Mouse (Mus musculus): ENCODE data around the gene Ranbp10. TPM values are rescaled to one million over a fixed set of nuclear protein-coding genes. Genes with fewer than 3 reads are reported as not detected.

The Ranbp10 gene
- total and polyA plus RNA-seq, 2 experiments from 2014 or later: 4.5 to 13.6 TPM

- Histone ChIP-seq H3K27me3 (ENCODE audit: insufficient read depth, low read length) (no peaks in the 10 kb centered on the region), H3K9me3 (ENCODE audit: low read length) (no peaks in the 10 kb centered on the region), H3K36me3 (ENCODE audit: insufficient read depth) (peaks cover 79% of the 10 kb centered on the region), H3K4me3 (ENCODE audit: low read depth, low read length) (no peak overlapping the region), H3K9ac (no peak overlapping the region), H3K4me2 (ENCODE audit: low read depth) (no peak overlapping the region), H3K4me1 (ENCODE audit: insufficient read depth) (no peaks in the 10 kb centered on the region), H3K27ac (ENCODE audit: low read depth, low read length) (no peak overlapping the region)
- DNase-seq (no peak), ATAC-seq (no peak)
- 93% methylated on average over 12 of the region's 12 CpGs for WGBS
- no peak for TF ChIP-seq CTCF (IDR thresholded peaks at IDR 0.05; ENCODE audit: low read depth)
Observed at GRCm38 (mm10) chr8:105771398-105772175, 55.6 kb downstream of the Ranbp10 start.

GRCm38 (mm10) chr8:105770609-105771008 is 56.5 kb downstream of the Ranbp10 start:
- Histone ChIP-seq H3K4me3 (ENCODE audit: low read depth, low read length) (no peak overlapping the region), H3K27me3 (ENCODE audit: insufficient read depth, low read length) (no peaks in the 10 kb centered on the region), H3K9ac (no peak overlapping the region), H3K9me3 (ENCODE audit: low read length) (no peaks in the 10 kb centered on the region), H3K27ac (ENCODE audit: low read depth, low read length) (no peak overlapping the region), H3K4me2 (ENCODE audit: low read depth) (no peak overlapping the region), H3K36me3 (ENCODE audit: insufficient read depth) (peaks cover 70% of the 10 kb centered on the region), H3K4me1 (ENCODE audit: insufficient read depth) (no peaks in the 10 kb centered on the region)
- no peak for DNase-seq
- no peak; the same call in 1 of the 2 replicates for ATAC-seq
- 56% methylated on average over 1 of the region's 1 CpGs for WGBS
- TF ChIP-seq CTCF (IDR thresholded peaks at IDR 0.05; ENCODE audit: low read depth): peak; percentile 71

- Histone ChIP-seq H3K4me2 (ENCODE audit: low read depth) (no peak overlapping the region), H3K9me3 (ENCODE audit: low read length) (no peaks in the 10 kb centered on the region), H3K4me1 (ENCODE audit: insufficient read depth) (no peaks in the 10 kb centered on the region), H3K27ac (ENCODE audit: low read depth, low read length) (no peak overlapping the region), H3K27me3 (ENCODE audit: insufficient read depth, low read length) (no peaks in the 10 kb centered on the region), H3K9ac (no peak overlapping the region), H3K4me3 (ENCODE audit: low read depth, low read length) (no peak overlapping the region), H3K36me3 (ENCODE audit: insufficient read depth) (peaks cover 52% of the 10 kb centered on the region)
- no peak for TF ChIP-seq CTCF (IDR thresholded peaks at IDR 0.05; ENCODE audit: low read depth)
- DNase-seq: no peak
- 93% methylated on average over 5 of the region's 5 CpGs for WGBS
- no peak for ATAC-seq
Observed at GRCm38 (mm10) chr8:105768485-105769257, 58.5 kb downstream of the Ranbp10 start.

DNA sequence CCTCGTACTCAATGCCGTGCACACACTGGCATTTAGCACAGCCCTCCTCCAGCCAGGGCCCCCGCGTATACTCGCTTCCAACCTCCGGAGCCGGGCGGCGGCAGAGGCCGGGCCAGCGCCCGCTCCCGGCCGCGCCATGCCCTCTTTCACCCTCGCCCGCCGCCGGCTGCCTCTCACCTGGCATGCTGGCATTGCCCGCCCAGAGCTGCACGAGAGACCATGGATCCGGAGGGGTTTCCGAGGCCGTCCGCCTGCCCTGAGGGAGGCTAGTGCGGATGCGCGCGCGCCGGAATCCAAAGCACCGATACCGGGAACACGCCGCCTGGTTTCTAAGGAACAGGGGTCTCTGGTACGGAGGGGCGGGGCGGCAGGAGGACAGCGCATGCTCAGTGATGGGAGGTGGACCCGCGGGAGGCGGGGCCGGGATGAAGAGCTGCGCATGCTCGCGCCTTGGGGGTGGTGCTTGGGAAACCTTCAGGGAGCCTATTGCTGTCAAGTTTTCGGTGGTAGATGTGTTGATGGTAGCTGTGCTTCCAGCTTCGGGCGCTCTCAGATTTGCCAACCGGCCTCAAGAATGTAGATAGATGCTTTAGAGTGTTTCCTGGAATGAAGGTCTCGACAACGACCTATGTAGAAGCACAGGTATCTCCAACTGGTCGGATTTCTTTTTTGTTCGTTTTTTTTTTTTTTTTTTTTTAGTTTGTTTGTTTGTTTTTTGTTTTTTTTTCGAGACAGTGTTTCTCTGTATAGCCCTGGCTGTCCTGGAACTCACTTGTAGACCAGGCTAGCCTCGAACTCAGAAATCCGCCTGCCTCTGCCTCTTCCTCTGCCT is 68.7 kb downstream of the Ranbp10 start, which contains the start of gene Gfod2:
Gene Gfod2, minus strand, starts transcription at position 388 of the 832 bp plus-strand sequence.
- no peaks in the 10 kb centered on the region for H3K36me3 ChIP-seq (ENCODE audit: insufficient read depth)
- no peak for TF ChIP-seq CTCF (IDR thresholded peaks at IDR 0.05; ENCODE audit: low read depth)
- peak within 1 kb of the TSS; percentile 93 for H3K27ac ChIP-seq (ENCODE audit: low read depth, low read length)
- 4% methylated on average over 55 of the region's 57 CpGs for WGBS
- H3K4me2 ChIP-seq (ENCODE audit: low read depth): peak within 1 kb of the TSS; percentile 61
- H3K9ac ChIP-seq: peak within 1 kb of the TSS; percentile 82
- H3K4me1 ChIP-seq (ENCODE audit: insufficient read depth): 0 out of 2 replicates have a peak, but pooled peaks cover 5% of the 10 kb centered on the region
- H3K27me3 ChIP-seq (ENCODE audit: insufficient read depth, low read length): no peaks in the 10 kb centered on the region
- peak; percentile 100 for ATAC-seq
- peak within 1 kb of the TSS; percentile 79 for H3K4me3 ChIP-seq (ENCODE audit: low read depth, low read length)
- peak; percentile 99 for DNase-seq
- H3K9me3 ChIP-seq (ENCODE audit: low read length): no peaks in the 10 kb centered on the region

- Histone ChIP-seq H3K9me3 (ENCODE audit: low read length) (no peaks in the 10 kb centered on the region), H3K27ac (ENCODE audit: low read depth, low read length) (peak overlapping the region; percentile 93), H3K4me2 (ENCODE audit: low read depth) (peak overlapping the region; percentile 61), H3K36me3 (ENCODE audit: insufficient read depth) (no peaks in the 10 kb centered on the region), H3K9ac (peak overlapping the region; percentile 82), H3K4me3 (ENCODE audit: low read depth, low read length) (peak overlapping the region; percentile 79), H3K4me1 (ENCODE audit: insufficient read depth) (0 out of 2 replicates have a peak, but pooled peaks cover 5% of the 10 kb centered on the region), H3K27me3 (ENCODE audit: insufficient read depth, low read length) (no peaks in the 10 kb centered on the region)
- ATAC-seq (no peak; the same call in 1 of the 2 replicates), DNase-seq (peak; percentile 45)
- no peak for TF ChIP-seq CTCF (IDR thresholded peaks at IDR 0.05; ENCODE audit: low read depth)
- under 1% methylated on average over 12 of the region's 12 CpGs for WGBS
Observed at GRCm38 (mm10) chr8:105757796-105758276, 69.3 kb downstream of the Ranbp10 start.

DNA sequence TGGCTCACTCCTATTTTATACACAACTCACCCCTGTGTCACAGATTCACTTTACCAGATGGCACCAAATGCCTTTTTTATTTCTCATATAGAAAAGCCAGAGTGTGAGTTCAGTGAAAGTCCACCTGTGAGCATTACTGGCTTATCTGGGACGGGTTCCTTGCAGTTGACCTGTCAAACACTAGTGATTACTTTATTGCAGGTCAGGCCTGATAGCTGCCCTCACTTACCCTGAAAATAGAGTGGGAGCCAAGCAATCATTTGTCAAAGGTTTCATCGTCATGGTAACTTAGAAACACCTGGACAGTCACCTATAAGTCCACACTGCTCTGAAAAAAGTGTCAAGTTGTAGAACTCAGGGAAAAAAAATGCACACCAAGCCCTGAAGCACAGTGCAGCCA is 72.5 kb downstream of the Ranbp10 start:
- H3K4me2 ChIP-seq (ENCODE audit: low read depth): no peak overlapping the region
- no peak overlapping the region for H3K4me3 ChIP-seq (ENCODE audit: low read depth, low read length)
- DNase-seq (no peak), ATAC-seq (no peak)
- no peaks in the 10 kb centered on the region for H3K27me3 ChIP-seq (ENCODE audit: insufficient read depth, low read length)
- H3K9ac ChIP-seq: no peak overlapping the region
- 93% methylated on average over 2 of the region's 2 CpGs for WGBS
- H3K27ac ChIP-seq (ENCODE audit: low read depth, low read length): no peak overlapping the region
- peaks cover 10% of the 10 kb centered on the region for H3K4me1 ChIP-seq (ENCODE audit: insufficient read depth)
- H3K9me3 ChIP-seq (ENCODE audit: low read length): no peaks in the 10 kb centered on the region
- TF ChIP-seq CTCF (IDR thresholded peaks at IDR 0.05; ENCODE audit: low read depth): no peak
- no peaks in the 10 kb centered on the region for H3K36me3 ChIP-seq (ENCODE audit: insufficient read depth)
